Mouse (Mus musculus) heart, postnatal 0 days (tissue): ENCODE measurements around the gene Wdr25. TPM values are rescaled to one million over a fixed set of nuclear protein-coding genes. Genes with fewer than 3 reads are reported as not detected.

Source experiments
- ATAC-seq: fragments of 200-750 bp; cut with Nextera tagmentation; 2 replicates; pipeline ENCODE4 v1.8.0; 2017; ENCODE audit warnings: low read depth, moderate number of reproducible peaks, moderate library complexity; ENCODE audit not compliant: insufficient read depth
- DNase-seq: peaks from one replicate; pipeline ENCODE4 v3.0.0-alpha.2; 2016; ENCODE audit warnings: low spot score
- H3K27ac ChIP-seq: fragments of 300-500 bp; sonication (generic); 2 replicates; pipeline ENCODE4 v1.5.1; 2014; ENCODE audit warnings: low read depth, mild to moderate bottlenecking
- H3K27me3 ChIP-seq: fragments of 300-500 bp; sonication (generic); 2 replicates; pipeline ENCODE4 v1.6.1; 2014; ENCODE audit warnings: low read length, mixed read lengths; ENCODE audit not compliant: control insufficient read depth, insufficient read depth
- H3K36me3 ChIP-seq: fragments of 300-500 bp; sonication (generic); replicated peaks from 2 replicates; pipeline ENCODE4 v1.6.1; 2014; ENCODE audit warnings: low read length, mixed read lengths; ENCODE audit not compliant: control insufficient read depth, insufficient read depth
- H3K4me1 ChIP-seq: fragments of 300-500 bp; sonication (generic); 2 replicates; pipeline ENCODE4 v1.6.1; 2014; ENCODE audit warnings: antibody characterized with exemption; ENCODE audit not compliant: control insufficient read depth, insufficient read depth
- H3K4me2 ChIP-seq: fragments of 300-500 bp; sonication (generic); 2 replicates; pipeline ENCODE4 v1.6.1; 2014; ENCODE audit warnings: low read depth, mild to moderate bottlenecking, low read length, moderate library complexity
- H3K4me3 ChIP-seq: fragments of 300-500 bp; sonication (generic); 2 replicates; pipeline ENCODE4 v1.5.1; 2014; ENCODE audit warnings: low read depth, low read length
- H3K9ac ChIP-seq: fragments of 300-500 bp; sonication (generic); replicated peaks from 2 replicates; pipeline ENCODE4 v1.6.1; 2014; ENCODE audit warnings: low read depth, low read length, mixed read lengths
- H3K9me3 ChIP-seq: fragments of 300-500 bp; sonication (generic); replicated peaks from 2 replicates; pipeline ENCODE4 v1.6.1; 2016; ENCODE audit warnings: low read length; ENCODE audit not compliant: control insufficient read depth
- CTCF ChIP-seq: IDR thresholded peaks from 2 replicates; pipeline ENCODE4 v1.5.1; 2016; ENCODE audit warnings: antibody characterized with exemption, control low read depth, low read depth
- EP300 ChIP-seq: IDR thresholded peaks from 2 replicates; pipeline ENCODE4 v1.6.1; 2016; ENCODE audit warnings: antibody characterized with exemption, low read depth
- WGBS: fragments of 180-500 bp; shearing (Covaris S2); extraction: QIAGEN DNeasy Blood & Tissue Kit; methylation state at CpG from one replicate; pipeline ENCODE4 v1.1.7; 2014; 5-methylcytosine and 5-hydroxymethylcytosine counted together
- polyA plus RNA-seq: library from polyadenylated mRNA; unstranded; fragments of >200 nt; fragmentation: Nextera tagmentation; extraction: Ambion mirVana; gene quantifications from 2 replicates; pipeline ENCODE4 v1.2.1, GENCODE M21; 2015
- total RNA-seq: library from RNA; depleted of rRNA; stranded (reverse); fragments of >200 nt; gene quantifications from 2 replicates; pipeline ENCODE4 v1.2.3, GENCODE M21; 2014; ENCODE audit warnings: low replicate concordance

Wdr25 gene
- total and polyA plus RNA-seq, 2 experiments from 2014 or later, result 3.5 to 3.9 TPM

DNA sequence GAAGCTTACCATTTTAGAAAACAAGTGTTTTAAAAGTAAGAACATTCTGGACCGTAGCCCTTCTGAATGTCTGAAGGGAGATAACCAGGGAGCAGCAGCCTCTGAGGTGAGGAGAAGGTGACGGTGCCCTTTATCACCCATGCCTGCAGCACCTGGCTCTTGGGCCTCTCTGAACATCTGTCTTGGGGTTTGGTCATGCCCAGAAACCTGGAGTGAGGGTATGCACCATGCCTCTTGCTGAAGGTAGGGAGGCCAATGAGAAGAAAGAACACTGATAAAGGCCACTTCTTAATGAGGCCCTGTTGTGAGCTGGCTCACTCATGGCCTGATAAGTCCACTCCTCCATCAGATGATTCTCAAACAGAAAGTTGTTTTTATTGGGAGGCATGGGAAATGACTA, 34.8 kb downstream of the Wdr25 start:
- Histone ChIP-seq H3K27ac (no peak overlapping the region), H3K4me1 (no peaks in the 10 kb centered on the region), H3K4me2 (no peak overlapping the region), H3K4me3 (no peak overlapping the region), H3K27me3 (no peaks in the 10 kb centered on the region), H3K9ac (no peak overlapping the region), H3K36me3 (no peaks in the 10 kb centered on the region), H3K9me3 (no peaks in the 10 kb centered on the region)
- TF ChIP-seq EP300 (no peak), CTCF (no peak)
- ATAC-seq (no peak), DNase-seq (no peak)
- WGBS, result 73% methylated on average over 2 of the region's 2 CpGs

DNA sequence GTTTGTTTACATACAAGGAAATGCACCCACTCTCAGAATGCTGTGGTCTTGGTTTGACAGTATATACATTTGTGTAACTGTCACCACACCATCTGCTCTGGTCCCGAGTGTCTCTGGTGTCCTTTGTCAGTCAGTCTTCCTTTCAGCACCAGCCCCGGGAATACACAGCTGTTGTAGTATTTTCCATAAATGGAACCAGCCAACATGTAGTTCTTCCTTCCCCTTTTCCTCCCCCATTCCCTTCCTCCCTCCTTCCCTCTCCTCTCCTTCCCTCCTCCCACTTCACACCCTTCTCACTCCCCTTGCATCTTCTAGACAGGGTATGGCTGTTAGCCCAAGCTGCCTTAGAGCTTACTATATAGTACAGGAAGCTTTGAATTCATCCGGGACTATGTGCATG, 36.0 kb downstream of the Wdr25 start:
- no peak for ATAC-seq
- Histone ChIP-seq H3K9ac (no peak overlapping the region), H3K4me2 (no peak overlapping the region), H3K4me3 (no peak overlapping the region), H3K27ac (no peak overlapping the region), H3K27me3 (no peaks in the 10 kb centered on the region), H3K9me3 (no peaks in the 10 kb centered on the region), H3K36me3 (no peaks in the 10 kb centered on the region), H3K4me1 (no peaks in the 10 kb centered on the region)
- 41% methylated on average over 3 of the region's 3 CpGs for WGBS
- TF ChIP-seq EP300 (no peak), CTCF (no peak)
- DNase-seq, result no peak

DNA sequence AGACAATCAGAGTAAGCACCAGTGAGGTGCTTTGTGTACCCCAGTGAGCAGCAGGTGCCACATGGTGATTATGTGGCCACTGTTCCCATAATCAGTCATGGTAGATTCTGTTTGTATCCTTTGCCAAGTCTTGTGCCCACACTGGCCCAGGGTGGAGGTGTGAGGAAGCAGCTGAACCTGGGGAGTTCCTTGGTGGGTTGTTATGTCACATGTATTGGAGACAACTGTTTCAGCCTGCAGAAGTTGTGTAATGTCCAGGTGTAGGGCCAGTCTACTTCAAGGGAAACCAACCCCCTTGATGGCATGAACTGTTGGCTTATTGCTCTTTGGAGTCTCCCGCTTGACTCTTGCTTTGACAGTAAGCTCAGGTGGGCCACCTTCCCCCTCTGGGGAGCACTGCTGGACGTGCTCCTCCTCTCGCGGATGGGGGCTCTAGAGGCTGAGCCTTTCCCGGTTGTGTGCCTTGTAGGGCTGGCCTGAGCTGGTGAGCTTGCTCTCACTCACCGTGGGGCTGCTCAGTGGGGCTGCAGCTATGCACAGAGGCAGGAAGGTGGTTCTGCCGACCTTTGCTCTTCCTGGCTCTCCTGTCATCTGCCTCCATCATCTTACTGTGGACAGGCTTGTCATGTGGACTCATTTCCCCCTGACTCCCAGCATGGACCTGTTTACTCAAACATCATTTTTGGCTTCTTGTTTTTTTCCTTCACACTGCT, 38.1 kb downstream of the Wdr25 start:
- Histone ChIP-seq H3K4me2 (no peak overlapping the region), H3K4me3 (no peak overlapping the region), H3K9me3 (no peaks in the 10 kb centered on the region), H3K4me1 (peaks cover 3% of the 10 kb centered on the region; the same call in 1 of the 2 replicates), H3K27ac (no peak overlapping the region), H3K36me3 (no peaks in the 10 kb centered on the region), H3K27me3 (no peaks in the 10 kb centered on the region), H3K9ac (no peak overlapping the region)
- WGBS, result 60% methylated on average over 7 of the region's 7 CpGs
- TF ChIP-seq CTCF (no peak), EP300 (no peak)
- no peak for ATAC-seq
- no peak for DNase-seq

DNA sequence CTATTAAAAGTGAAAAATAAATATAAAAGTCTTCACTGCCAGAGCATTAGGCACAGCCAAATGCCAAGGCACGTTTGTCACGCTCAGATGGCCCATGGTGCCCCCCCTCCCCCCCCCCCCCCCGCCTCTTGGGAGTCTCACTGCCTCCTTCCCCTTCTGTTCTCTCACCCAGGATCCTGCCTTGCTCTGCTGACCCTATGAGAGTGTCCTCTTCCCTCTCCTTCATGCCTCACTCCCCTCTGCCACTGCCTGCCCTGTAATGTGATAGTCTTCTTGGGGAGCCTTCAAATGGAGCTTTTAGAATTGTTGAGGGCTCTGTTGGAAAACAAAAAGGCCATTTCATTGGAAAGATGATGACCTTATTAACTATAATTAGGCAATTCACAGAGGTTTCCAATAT, 38.7 kb downstream of the Wdr25 start:
- 57% methylated on average over 3 of the region's 3 CpGs for WGBS
- TF ChIP-seq CTCF, result no peak
- TF ChIP-seq EP300, result no peak
- no peaks in the 10 kb centered on the region for H3K36me3 ChIP-seq
- no peak overlapping the region for H3K4me3 ChIP-seq
- no peaks in the 10 kb centered on the region for H3K9me3 ChIP-seq
- no peaks in the 10 kb centered on the region for H3K27me3 ChIP-seq
- ATAC-seq, result no peak
- H3K27ac ChIP-seq, result no peak overlapping the region
- H3K4me1 ChIP-seq, result peaks cover 5% of the 10 kb centered on the region; the same call in 1 of the 2 replicates
- no peak overlapping the region for H3K9ac ChIP-seq
- H3K4me2 ChIP-seq, result no peak overlapping the region
- no peak for DNase-seq

DNA sequence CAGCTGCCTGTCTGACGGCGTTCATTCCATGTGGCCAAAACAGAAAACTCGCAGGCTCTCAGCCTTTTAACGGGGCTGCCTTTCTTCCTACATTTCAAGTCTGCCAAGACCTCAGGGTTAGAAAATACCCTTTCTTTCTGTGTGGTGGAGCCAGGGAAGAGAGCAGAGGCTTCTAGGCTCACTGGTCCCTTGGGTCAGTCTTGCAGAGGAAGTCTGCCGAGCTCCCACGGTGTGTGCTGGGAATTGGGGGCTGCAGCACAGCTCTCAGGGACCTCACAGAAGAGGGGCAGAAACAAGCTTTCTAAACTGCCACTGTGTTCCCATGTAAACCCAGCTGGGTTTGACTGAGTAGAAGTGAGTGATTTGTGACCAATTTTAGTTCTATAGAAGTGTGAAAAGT, 40.8 kb downstream of the Wdr25 start:
- Histone ChIP-seq H3K4me1 (peaks cover 5% of the 10 kb centered on the region; the same call in 1 of the 2 replicates), H3K27ac (no peak overlapping the region), H3K9me3 (no peaks in the 10 kb centered on the region), H3K36me3 (no peaks in the 10 kb centered on the region), H3K4me2 (no peak overlapping the region; the same call in 1 of the 2 replicates), H3K4me3 (no peak overlapping the region), H3K9ac (no peak overlapping the region), H3K27me3 (no peaks in the 10 kb centered on the region)
- WGBS, result 68% methylated on average over 6 of the region's 6 CpGs
- DNase-seq, result no peak
- ATAC-seq, result no peak
- TF ChIP-seq CTCF (no peak), EP300 (no peak)

DNA sequence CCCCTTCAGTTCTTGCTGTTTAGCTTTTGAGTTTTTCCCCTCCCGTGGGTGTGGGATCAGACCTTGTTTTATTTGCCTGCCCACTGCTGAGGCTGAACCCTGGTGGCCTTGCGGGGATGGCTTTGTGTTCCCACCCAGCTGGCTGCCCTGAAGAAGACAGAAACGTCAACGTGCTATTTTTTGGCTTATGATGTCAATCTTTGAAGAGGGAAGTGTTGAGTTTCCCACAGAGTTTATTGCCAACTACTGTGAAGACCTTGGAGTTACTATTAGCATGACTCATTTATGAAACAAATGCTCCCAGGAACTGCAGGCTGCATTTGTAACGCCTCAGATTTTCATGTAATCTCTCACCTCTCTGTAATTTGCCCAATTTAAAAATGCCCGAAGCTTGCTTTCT, 43.4 kb downstream of the Wdr25 start:
- Histone ChIP-seq H3K4me3 (no peak overlapping the region), H3K4me1 (peaks cover 5% of the 10 kb centered on the region; the same call in 1 of the 2 replicates), H3K9ac (no peak overlapping the region), H3K27ac (0 out of 2 replicates have a peak overlapping the region, but pooled peaks have one; percentile 26), H3K4me2 (no peak overlapping the region), H3K36me3 (no peaks in the 10 kb centered on the region), H3K9me3 (no peaks in the 10 kb centered on the region), H3K27me3 (no peaks in the 10 kb centered on the region)
- peak; percentile 57 for DNase-seq
- TF ChIP-seq EP300, result no peak
- no peak for TF ChIP-seq CTCF
- ATAC-seq, result peak; percentile 65
- 23% methylated on average over 6 of the region's 6 CpGs for WGBS
